Mouse (Mus musculus) kidney, adult 18-20 months (tissue): ENCODE results near the gene Nexn.
"Not testable (repeated sequence)": the region's sequence is repeated elsewhere in the genome, so short reads cannot be mapped to it uniquely, and the experiment has no call there.

Experiments
- DNase-seq: peaks from one replicate; pipeline ENCODE4 v3.0.0; 2021

Gene Nexn

GRCm38 (mm10) chr3:152231333-152232100, 34.6 kb downstream of the Nexn start:
- DNase-seq = no peak

GRCm38 (mm10) chr3:152229271-152229670, 36.9 kb downstream of the Nexn start:
- DNase-seq = no peak

DNA sequence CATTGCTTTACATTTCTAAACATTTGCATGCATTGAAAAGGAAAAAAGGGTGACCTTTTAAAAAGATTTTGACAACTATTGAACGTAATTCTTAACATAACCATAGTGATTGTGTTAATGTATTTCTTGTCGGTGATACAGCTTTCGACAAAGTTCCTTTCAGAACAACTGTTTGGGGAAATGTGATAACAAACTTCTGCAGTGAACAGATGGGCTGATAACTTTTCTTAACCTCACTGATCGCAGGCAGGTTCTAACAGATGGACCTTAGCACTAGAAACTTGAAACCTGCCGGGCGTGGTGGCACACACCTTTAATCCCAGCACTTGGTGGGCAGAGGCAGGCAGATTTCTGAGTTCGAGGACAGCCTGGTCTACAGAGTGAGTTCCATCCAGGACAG, 37.3 kb downstream of the Nexn start:
- no peak for DNase-seq

DNA sequence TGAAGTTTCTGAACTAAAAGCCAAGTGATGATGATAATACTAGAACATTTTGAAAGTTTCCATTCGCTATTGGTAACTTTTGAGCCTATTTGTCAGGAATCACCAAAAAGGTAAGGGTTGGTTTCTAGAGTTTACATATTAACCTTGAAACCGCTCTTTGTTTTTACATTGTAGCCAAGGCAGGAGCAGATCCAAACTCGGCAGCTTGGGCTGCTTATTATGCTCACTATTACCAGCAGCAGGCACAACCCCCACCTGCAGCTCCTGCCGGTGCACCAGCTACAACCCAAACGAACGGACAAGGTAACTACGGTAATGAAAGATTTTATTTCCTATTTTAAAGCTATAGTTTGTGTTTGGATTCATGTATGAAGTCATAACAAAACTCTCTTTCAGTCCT, 40.2 kb downstream of the Nexn start:
- DNase-seq = no peak

DNA sequence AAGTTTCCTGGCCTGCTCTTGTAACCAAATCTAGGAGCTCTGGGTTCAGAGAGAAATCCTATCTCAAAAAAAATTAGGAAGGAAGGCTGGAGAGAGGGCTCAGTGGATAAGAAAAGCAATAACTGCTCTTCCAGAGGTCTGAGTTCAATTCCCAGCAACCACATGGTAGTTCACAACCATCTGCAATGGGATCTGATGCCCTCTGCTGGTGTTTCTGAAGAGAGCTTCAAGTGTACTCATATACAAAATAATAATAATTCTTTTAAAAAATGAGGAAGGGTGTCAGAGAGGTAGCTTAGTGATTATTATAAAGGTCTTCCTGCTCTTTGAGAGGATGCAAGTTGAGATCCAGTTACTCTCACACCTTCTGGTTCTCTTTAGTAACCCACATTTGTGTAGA, 41.2 kb downstream of the Nexn start:
- DNase-seq = no peak

DNA sequence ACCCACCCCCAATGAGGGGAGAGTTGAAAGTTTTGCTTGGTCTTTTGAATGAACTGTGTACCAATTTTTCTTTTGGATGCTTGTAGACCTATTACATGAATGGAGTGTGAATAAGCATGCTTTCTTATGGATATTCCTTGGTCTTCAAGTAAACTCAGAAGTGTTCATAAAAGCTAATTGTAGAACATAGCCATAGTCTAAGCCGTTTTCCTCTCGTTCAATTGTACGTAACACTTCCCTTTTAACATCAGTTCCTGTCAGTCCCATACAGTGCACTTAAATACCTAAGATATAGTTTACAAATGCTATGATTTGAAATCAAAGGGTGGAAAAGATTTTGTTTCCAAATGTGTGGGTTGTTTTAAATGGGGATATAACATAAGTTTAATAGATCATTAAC, 52.7 kb downstream of the Nexn start:
- no peak for DNase-seq

- DNase-seq = no peak
These were observed 54.3 kb downstream of the Nexn start for GRCm38 (mm10) chr3:152211731-152212279.

GRCm38 (mm10) chr3:152210728-152211391, 55.3 kb downstream of the Nexn start:
- peak; percentile 78 for DNase-seq

DNA sequence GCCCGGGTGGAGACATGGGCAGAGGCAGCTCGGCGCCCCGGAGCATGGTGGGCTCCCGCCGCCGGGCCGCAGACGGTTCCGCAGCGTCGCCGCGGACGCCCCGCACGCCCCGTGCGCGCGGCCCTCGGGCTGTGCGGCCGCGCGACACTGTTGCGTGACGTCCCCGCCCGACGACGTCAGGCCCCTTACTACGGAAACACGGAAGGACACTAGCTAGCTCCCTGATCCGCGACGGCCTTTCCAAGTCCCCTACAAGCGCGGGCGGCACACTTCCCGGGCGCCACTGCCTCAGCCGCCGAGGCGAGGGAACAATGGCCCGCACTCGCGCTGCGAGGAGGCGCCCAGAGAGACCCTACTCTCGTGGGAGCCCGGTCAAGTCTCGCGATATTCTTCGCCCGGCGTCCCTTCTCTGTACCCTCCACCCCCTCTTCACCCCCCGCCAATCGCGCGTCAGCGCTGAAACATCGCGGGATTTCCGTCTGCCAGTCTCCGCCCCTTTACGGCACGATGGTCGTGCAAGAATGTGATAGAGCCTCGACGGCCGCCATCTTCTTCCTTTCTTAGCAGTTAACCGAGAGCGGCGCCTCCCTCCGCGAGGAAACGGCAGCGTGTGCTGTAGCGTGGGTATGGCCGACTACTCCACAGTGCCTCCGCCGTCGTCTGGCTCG, 56.0 kb downstream of the Nexn start, which contains the start of the genes Dnajb4 and Fubp1:
Dnajb4 (minus strand) TSS at position 336 of the 668 bp plus-strand sequence.
Fubp1 (plus strand) TSS at position 456 of the 668 bp plus-strand sequence.
- DNase-seq = peak; percentile 100

- no peak for DNase-seq
These were observed 56.8 kb downstream of the Nexn start for GRCm38 (mm10) chr3:152209177-152209966.

- DNase-seq = no peak
These were observed 57.9 kb downstream of the Nexn start for GRCm38 (mm10) chr3:152208096-152208885.

GRCm38 (mm10) chr3:152207156-152207555, 59.0 kb downstream of the Nexn start:
- no peak for DNase-seq

DNA sequence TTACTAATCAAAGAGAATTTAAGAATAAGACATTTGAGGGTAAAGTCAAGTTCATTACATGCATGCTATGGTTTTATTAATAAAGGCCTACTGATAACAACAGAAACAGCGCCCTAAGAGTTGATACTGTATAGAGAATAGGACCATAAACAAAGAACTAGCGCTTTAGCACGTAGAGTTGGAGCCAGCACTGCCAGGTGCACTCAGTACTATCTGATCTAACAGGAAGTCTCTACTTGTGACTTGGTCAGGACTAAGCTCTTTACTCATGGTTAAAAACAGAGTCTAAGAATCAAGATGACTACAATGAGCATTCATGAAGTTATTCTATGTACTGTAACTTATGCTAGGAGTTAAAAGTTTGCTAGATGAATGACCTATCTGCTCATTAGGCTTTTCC, 61.6 kb downstream of the Nexn start:
- no peak for DNase-seq

DNA sequence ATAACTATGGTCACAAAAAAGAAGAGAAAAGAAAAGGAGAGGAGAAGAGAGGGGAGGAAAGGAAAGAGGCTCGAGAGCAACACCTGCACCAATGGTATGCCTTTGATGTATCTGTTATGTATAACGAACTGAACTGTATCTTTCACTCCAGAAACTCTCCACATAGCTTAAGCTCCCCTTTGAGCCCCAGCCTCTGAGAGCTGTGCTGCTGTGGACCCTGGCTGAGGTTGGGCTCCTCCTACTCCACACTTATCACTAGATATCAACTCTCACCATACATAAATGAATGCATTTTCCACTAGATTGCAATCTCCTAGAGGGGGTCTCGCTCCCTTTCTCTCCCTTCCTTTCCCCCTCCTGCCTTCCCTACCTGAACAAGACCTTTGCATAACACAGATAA, 62.2 kb downstream of the Nexn start:
- no peak for DNase-seq

DNA sequence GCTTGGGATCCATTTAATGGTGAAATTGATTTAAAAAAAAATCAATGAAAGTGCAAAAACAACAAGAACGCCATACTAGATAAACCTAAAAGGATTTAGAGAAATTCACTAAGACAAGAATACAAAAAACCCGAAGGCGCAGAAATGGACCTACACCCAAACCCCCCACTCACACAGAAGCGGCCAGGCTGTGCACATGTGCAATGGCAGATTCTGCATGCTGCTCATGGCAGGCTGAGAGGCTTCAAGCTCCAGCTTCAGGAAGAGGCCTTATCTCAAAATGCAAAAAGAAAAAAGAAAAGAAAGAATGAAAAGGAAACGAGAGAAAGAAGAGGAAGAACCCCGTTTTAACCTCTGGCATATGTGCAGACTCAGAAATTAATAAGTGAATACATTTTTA, 62.7 kb downstream of the Nexn start:
- no peak for DNase-seq

DNA sequence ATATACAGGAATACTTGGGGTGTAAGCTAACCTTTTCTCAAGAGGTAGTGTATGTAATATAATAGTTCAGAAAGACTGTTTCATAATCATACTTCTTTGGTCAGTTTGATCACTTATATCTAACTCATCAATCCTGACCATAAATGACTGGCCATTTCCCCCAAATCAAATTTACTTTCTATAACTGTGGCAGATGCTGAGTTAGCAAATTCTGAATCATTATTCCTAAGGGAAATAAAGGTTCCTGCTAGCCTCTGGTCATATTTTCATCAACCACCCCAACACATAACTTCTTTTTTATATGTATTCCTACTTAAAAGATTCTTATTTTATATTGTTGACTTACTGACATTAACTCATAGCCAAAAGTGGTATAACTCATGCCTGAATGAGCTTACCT, 63.2 kb downstream of the Nexn start:
- no peak for DNase-seq

DNA sequence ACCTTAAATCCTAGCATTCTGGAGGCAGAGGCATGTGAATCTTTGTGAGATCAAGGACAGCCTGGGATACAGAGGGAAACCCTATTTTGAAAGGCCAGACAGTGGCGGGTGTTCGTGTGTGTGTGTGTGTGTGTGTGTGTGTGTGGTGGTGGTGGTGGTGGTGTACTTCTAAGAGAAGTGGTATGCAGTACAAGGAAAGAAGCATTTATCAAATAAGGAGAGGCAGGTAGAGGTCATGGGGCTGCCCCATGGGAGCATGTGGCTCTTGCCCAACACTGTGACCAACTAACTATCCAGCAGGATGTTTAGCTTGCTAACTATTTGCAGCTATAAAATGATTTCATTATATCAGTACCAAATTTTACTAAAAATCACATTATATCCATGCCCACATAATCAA, 64.5 kb downstream of the Nexn start:
- no peak for DNase-seq

DNA sequence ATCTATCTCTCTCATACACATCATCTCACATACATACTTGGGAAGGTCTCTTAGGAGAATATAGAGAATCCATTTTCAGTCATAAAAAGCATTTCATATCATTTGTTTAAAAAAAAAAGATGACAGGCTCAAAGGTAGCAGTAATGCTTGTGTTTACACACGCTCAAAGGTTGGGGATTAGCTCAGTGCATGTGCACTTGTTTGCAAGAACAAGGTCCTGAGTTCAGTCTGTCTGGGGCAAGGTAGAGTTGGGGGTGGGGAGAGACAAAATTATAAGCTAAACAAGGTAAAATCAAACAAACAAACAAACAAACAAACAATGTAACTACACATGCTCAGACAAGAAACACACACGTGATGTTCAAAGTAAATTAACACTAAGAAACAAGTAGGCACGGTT, 65.0 kb downstream of the Nexn start:
- DNase-seq = no peak

- DNase-seq = no peak
These were observed 67.0 kb downstream of the Nexn start for GRCm38 (mm10) chr3:152199125-152199524.

DNA sequence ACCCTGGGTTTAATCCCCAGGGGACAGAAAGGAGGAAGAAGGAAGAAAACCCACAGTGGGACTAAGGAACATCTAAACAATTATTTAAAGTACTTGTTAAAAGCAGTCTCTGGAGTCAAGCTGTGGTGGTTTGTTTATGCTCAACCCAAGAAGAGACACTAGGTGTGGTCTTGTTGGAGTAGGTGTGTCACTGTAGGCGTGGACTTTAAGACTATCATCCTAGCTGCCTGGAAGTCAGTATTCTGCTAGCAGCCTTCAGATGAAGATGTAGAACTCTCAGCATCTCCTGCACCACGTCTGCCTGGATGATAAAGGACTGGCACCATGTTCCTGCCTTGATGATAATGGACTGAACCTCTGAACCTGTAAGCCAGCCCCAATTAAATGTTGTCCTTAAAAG, 68.9 kb downstream of the Nexn start:
- not testable (repeated sequence) for DNase-seq

- peak; percentile 88 for DNase-seq
These were observed 72.5 kb downstream of the Nexn start for GRCm38 (mm10) chr3:152193635-152194097.

DNA sequence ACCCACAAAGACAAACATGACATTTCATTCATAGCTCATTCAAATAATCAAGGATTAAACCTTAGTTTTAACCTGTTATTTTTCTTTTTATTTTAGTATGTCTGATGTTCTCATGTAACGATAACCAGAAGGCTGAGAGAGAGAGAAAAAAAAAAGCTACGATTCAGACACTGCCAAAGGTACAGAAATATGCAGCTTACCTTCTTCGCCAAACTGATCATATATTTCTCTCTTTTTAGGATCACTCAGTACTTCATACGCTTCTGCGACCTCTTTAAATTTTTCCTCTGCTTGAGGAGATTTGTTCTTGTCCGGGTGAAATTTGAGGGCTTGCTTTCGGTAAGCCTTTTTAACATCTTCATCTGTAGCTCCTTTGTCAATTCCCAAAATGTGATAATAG, 73.0 kb downstream of the Nexn start:
- no peak for DNase-seq
